Mouse (Mus musculus): ENCODE measurements around the gene Agap2.
A peak's percentile ranks its signal among the peaks of the same experiment; 100 is the strongest.

Agap2 gene

DNA sequence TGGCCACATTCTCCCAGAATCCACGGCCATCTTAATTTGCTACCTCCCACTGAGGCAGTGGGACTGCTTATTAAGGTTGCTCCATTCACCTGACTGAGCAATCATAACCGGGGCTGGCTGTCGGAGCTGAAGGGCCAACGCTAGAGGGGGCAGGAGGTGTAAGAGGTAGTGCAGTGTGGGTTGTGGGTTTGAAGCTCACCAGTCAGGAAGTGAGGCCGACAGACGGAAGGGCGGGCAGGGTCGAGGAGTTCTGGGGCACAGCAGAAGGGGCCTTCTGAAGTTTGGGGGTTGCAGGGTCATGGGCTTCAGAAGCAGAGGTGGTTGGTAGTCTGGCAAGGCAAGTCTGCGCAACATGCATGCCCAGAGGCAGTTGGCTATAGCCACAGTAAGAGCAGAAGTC, at the start of gene Agap2:
Gene Agap2, plus strand, starts transcription at position 205 of the 400 bp plus-strand sequence.
- DNase-seq (ENCODE audit: low spot score) = peak; percentile 64

DNA sequence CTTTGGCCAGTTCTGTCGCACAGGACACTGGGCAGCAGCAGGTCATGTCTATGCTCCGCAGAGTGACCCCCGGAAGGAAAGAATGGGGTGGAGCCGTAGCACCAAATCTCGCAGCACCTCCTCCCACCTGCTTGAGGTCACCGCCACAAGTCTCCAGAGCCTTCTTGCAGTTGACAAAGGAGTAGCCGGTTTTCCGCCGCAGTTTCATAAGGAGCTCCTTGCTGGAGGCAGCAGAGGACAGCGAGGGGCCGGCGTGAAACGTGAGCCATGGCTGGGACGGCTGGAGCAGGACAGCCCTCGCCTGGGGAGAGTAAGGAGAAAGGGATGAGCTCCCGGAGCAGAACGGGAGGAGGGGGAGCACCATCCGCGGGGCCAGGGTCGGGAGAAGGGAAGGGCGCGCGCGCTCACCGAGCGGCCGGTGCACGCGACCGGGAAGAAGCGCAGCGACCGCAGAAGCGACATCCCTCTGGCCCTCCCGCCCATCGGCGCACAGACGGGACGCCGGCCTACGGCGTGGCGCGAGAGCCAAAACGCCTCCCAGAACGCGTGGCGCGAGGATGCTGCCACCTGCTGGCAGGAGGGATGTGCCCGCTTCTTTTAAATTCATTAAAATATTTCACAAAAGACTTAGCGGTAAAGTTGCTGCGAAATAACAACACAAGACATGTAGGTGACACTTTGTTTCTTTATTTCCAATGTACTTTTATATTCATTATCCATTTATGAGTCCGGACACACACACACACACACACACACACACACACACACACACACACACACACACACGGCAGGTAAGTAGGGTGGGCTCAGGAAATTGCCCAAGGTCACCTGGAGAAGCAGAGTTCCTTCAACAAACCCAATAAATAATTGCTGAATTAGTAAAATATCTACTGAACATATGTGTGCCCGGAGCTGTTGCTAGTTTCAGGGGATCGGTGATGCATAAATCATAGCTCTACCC, 44.5 kb upstream of the Agap2 start, which contains the start of gene Tsfm:
Gene Tsfm, minus strand, starts transcription at position 505 of the 961 bp plus-strand sequence.
- peak; percentile 91 for DNase-seq (ENCODE audit: low spot score)

DNA sequence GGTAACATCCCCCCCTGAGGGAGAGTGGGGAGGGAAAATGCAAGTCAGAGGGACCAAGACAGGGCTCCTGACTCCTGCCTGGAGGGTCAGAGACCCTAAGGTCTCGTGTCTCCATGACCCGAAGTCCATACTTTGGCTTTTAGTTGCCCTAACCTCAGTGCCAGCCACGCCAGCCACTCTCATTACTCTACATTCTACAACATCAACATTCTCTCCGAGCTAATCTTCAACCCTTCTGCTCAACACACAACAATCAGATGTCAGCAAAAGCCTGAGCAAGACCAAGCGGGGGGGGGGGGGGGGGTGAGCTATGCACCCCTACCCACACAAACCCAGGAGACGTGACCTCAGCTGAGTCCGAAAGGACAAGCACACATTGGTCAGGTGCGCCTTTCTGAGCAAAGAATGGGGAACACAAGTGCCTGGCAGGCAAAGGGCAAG, 41.8 kb upstream of the Agap2 start:
- DNase-seq (ENCODE audit: low spot score) = no peak

GRCm38 (mm10) chr10:127036273-127036672, 38.8 kb upstream of the Agap2 start:
- no peak for DNase-seq (ENCODE audit: low spot score)

DNA sequence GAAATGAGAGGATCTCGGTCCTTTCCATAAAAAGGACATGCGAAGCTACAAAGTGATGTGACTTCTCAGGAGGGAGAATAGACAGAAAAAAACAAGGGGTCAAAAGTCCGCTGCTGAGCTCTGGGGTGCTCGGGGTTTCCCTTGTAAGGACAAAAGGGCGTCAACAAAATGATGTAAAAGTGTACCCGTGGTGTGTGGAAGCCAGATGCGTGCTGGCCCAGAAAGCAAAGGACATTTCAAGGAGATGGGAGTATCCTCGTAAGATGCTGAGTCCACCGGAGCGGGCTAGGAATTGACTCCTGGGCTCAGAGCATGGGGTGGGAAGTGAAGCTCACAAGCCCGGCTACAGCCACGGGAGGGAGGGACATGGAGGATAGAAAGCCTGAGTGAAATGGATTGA, 37.4 kb upstream of the Agap2 start:
- DNase-seq (ENCODE audit: low spot score) = no peak

DNA sequence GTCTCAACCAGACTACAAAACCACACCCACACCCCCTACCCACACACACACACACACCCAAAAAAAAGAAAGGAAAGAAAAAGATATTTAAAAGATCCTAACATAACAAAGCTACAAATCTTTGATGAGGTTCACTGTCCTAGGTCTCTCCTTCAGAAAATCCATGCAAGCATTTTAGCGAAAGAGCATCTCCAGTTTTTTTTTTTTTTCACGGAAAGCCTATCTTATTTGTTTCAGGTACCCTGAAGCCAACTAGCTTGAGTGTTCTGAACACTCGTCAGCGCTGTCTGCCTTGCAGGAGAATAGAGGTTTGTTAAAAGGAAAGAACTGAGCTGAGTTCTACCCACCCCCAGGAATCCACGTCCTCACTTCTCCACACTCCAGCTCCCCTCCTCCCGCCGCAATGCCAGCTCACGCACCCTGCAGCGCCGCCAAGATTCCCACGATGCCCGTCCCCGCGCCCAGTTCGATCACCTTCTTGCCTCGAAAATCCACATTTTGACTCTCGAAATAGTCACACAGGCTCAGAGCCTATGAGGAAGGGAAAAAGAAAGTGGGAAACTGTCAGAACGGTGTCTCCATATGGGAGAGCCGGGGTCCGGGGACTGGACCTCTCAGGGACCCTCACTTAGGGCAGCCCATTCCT, 34.4 kb upstream of the Agap2 start:
- no peak for DNase-seq (ENCODE audit: low spot score)

GRCm38 (mm10) chr10:127041274-127041766, 33.8 kb upstream of the Agap2 start, which contains the start of the genes Mettl1 and Eef1akmt3:
TSS of gene Mettl1 (plus strand) at chr10:127041414.
TSS of gene Eef1akmt3 (minus strand) at chr10:127041513.
- no peak for DNase-seq (ENCODE audit: low spot score)

DNA sequence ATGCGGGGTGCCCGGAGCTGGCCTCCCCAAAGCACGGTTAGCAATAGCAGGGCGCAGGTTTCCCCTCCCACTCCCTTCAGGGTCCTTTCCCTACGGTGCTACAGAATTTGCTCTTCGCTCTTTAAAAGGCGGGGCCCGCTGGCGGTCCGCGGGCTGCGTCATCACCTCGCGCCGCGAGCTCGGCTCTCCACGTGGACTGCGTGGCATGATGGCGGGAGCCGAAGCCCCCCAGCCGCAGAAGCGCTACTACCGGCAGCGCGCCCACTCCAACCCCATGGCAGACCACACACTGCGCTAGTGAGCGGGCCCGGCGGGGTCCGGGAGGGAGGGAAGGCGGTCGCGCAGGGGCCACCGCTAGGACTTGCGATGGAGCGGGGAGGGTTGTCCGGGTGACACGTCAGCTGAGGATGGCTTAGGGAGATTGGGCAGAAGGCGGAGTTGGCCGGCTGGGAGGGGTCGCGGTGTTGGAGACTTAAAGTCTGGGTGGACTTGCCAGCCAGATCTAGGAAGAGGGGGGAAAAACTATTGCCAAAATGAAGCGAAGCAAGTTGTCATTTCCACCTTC, 33.2 kb upstream of the Agap2 start:
- DNase-seq (ENCODE audit: low spot score) = peak; percentile 85

GRCm38 (mm10) chr10:127042468-127043115, 32.5 kb upstream of the Agap2 start:
- DNase-seq (ENCODE audit: low spot score) = no peak

DNA sequence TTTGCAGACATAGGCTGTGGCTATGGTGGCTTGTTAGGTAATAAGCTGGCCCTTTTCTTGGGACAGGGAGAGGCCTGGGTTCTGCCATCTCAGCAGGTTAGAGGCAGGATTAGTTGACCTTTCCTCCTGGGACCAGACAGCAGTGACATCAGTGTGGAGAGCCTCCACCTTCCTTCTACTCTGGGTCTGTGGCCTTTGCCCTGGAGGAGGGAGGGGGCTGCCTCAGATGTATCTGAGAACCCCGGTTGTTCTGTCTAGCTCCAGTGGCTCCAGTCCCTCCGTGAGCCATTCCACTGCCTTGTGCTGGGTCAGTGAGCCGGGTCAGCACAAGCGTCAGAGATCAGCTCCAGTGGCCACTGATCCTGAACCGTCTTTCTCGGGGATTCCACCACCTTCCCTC, 31.9 kb upstream of the Agap2 start:
- no peak for DNase-seq (ENCODE audit: low spot score)

DNA sequence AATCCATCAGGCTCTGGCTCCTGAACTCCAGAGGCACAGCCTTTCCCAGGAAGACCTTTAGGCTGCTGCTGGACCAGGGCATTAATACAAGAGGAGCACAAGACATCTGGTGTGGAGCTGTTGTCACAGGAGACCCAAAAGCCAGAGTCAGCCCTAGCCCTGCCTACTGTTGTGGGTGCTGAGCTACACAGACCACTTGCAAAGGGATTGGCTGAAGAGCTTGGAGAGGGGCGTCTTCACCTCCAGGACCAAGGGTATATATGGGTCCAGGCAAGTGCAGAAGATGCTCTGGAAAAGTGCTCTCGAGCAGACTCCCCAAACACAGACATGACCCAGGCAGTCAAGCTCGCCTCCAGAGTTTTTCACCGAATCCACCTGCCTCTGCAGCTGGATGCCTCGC, 27.1 kb upstream of the Agap2 start, which contains the start of gene Cyp27b1:
Gene Cyp27b1, plus strand, starts transcription at position 297 of the 400 bp plus-strand sequence.
- no peak for DNase-seq (ENCODE audit: low spot score)

- DNase-seq (ENCODE audit: low spot score) = no peak
Observed at GRCm38 (mm10) chr10:127048608-127049394, 26.3 kb upstream of the Agap2 start.

DNA sequence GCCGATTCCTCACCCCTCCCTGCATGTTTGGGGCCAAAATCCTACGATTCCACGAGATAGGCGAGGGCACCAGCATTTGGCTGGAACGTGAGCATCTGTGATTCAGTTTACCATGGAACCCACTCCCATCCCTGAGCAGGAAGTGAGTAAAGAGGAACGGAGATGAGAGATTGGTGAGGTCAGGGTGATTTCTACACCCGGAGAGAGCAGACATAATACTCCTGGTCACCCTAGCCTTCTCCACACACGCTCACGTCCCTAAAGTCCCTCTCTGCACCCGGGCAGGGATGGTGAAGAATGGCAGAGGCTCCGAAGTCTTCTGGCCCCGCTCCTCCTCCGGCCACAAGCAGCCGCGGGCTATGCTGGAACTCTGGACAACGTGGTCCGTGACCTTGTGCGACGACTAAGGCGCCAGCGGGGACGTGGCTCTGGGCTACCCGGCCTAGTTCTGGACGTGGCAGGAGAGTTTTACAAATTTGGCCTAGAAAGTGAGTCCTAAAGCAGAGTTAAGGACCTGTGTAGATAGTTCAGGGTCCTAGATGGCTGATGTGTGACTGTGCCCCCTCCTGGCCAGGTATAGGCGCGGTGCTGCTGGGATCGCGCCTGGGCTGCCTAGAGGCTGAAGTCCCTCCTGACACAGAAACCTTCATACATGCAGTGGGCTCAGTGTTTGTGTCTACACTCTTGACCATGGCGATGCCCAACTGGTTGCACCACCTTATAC, 25.5 kb upstream of the Agap2 start:
- no peak for DNase-seq (ENCODE audit: low spot score)

- DNase-seq (ENCODE audit: low spot score) = no peak
Observed at GRCm38 (mm10) chr10:127050119-127050474, 25.0 kb upstream of the Agap2 start.

DNA sequence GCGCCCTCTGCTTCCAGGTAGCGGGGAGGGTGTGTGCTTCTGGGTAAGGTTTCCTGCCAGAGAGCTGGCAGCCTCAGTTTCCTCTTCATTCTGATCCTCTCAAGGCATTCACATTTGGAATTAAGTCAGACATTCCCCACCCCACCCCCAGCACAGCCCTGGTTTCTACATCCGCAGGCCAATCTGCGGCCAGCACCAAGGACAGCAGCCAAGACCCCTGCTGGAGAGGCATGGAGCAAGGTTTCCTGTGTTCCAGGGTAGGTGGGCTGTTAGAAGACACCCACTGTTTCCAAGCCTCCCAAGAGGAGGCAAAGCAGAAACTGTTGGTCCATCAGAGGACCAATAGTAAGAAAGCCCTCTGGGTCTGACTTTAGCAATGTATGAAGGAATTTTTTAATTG, 20.4 kb upstream of the Agap2 start:
- DNase-seq (ENCODE audit: low spot score) = no peak

- no peak for DNase-seq (ENCODE audit: low spot score)
Observed at GRCm38 (mm10) chr10:127055406-127055805, 19.7 kb upstream of the Agap2 start.

GRCm38 (mm10) chr10:127056490-127056889, 18.6 kb upstream of the Agap2 start:
- DNase-seq (ENCODE audit: low spot score) = no peak

DNA sequence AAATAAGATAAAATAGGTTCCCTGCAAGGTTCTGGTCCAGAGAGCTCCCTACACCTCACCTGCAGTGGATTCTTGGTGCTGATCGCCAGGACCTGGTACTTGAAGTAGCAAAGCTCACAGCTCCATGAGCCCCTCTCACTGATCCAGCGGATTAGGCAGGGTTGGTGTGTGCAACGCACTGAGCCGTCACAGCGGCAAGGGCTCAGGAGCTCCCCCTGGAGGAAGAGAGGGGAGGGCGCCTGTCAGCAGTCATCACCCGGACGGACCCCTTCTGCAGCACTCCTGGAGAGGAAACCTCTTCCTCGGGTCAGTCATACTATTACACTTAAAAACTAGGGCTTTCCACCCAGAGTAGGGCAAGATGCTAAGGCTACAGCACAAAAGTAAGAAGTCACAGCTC, 16.9 kb upstream of the Agap2 start:
- peak; percentile 79 for DNase-seq (ENCODE audit: low spot score)

DNA sequence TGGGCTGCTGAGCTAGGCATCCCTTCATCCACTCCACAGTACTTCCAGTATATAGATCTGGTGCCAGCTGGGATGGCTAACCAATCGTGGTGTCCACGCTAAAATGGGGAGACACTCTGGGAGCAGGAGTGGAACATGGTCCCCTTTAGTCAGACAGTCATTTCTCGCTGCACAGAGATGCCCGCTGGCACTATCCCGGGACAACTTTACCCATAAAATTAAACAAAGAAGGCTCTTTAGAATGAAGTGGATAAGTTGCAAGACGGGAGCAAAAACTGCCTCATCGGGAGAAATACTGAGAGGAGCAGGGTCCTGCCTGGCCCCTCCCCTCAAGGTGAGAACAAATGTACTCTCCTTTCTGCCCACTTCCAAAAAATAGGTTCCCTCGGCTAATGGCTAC, 16.4 kb upstream of the Agap2 start:
- DNase-seq (ENCODE audit: low spot score) = no peak

DNA sequence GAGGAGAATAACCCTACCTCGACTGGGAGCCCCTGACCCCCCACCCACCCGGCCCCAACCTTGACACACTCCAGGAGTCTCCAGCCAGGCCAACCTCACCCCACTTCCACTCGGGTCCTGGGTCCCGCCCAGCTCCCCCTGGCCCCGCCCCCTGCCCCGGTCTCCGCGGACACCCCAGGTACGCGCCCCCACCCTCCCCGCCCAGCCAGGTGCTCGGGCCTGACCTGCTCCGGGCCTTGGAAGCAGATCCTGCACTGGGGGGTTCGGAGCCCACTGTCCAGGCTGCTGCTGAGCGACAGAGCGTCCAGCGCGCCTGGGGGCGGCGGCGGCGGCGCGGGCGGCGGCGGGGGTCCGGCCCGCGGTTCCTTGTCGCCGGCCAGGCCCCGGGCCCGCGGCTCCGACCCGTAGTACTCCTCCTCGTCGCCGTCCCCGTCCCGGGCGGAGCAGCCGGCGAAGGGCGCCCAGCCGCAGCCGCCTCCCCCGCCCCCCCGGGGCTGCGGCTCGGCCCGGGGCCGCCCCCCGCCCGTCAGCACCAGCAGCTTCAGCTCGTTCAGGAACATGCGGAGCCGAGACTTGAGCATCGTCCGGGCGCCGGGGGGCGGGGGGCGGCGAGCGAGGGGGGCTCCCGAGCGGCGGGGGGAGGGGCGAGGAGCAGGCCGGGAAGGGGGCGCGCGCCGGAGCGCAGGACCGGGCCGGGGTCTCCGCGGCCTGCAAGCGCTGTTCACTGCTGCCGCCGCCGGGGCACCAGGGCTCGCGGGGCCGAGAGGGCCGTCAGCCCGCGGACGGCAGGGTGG, 15.7 kb upstream of the Agap2 start:
- no peak for DNase-seq (ENCODE audit: low spot score)
